Mouse (Mus musculus) midbrain, embryonic 14.5 days (tissue): ENCODE results near the gene Zmynd11. TPM values are rescaled to one million over a fixed set of nuclear protein-coding genes. Genes with fewer than 3 reads are reported as not detected.
"Not testable (repeated sequence)": the region's sequence is repeated elsewhere in the genome, so short reads cannot be mapped to it uniquely, and the experiment has no call there.

Experiments used
- ATAC-seq: fragments of 200-750 bp; cut with Nextera tagmentation; 2 replicates; pipeline ENCODE4 v1.8.0; 2017; ENCODE audit warnings: moderate number of reproducible peaks, moderate library complexity; ENCODE audit not compliant: low FRiP score, low TSS enrichment
- DNase-seq: peaks from one replicate; pipeline ENCODE4 v3.0.0-alpha.2; 2015
- H3K27ac ChIP-seq: fragments of 300-500 bp; sonication (generic); replicated peaks from 2 replicates; pipeline ENCODE4 v1.5.1; 2014; ENCODE audit warnings: mild to moderate bottlenecking, low read depth, low read length, moderate library complexity
- H3K27me3 ChIP-seq: fragments of 300-500 bp; sonication (generic); 2 replicates; pipeline ENCODE4 v1.6.1; 2014; ENCODE audit warnings: low read length, control low read depth, mixed read lengths; ENCODE audit not compliant: control insufficient read depth, insufficient read depth
- H3K36me3 ChIP-seq: fragments of 300-500 bp; sonication (generic); 2 replicates; pipeline ENCODE4 v1.6.1; 2014; ENCODE audit warnings: low read length, control low read depth; ENCODE audit not compliant: control insufficient read depth, insufficient read depth
- H3K4me1 ChIP-seq: fragments of 300-500 bp; sonication (generic); 2 replicates; pipeline ENCODE4 v1.6.1; 2014; ENCODE audit warnings: mild to moderate bottlenecking, antibody characterized with exemption, low read length, control low read depth; ENCODE audit not compliant: control insufficient read depth, insufficient read depth
- H3K4me2 ChIP-seq: fragments of 300-500 bp; sonication (generic); 2 replicates; pipeline ENCODE4 v1.6.1; 2014; ENCODE audit warnings: mild to moderate bottlenecking, low read length, moderate library complexity
- H3K4me3 ChIP-seq: fragments of 300-500 bp; sonication (generic); replicated peaks from 2 replicates; pipeline ENCODE4 v1.5.1; 2014; ENCODE audit warnings: low read depth, low read length
- H3K9ac ChIP-seq: fragments of 300-500 bp; sonication (generic); replicated peaks from 2 replicates; pipeline ENCODE4 v1.6.1; 2014; ENCODE audit warnings: mild to moderate bottlenecking, low read length, moderate library complexity
- H3K9me3 ChIP-seq: fragments of 300-500 bp; sonication (generic); 2 replicates; pipeline ENCODE4 v1.6.1; 2016; ENCODE audit warnings: low read length, control low read depth, mixed read lengths; ENCODE audit not compliant: control insufficient read depth
- WGBS: fragments of 180-500 bp; shearing (Covaris S2); extraction: QIAGEN DNeasy Blood & Tissue Kit; methylation state at CpG from one replicate; pipeline ENCODE4 v1.1.7; 2014; 5-methylcytosine and 5-hydroxymethylcytosine counted together
- polyA plus RNA-seq: library from polyadenylated mRNA; unstranded; fragments of >200 nt; fragmentation: Nextera tagmentation; extraction: Ambion mirVana; gene quantifications from 2 replicates; pipeline ENCODE4 v1.2.1, GENCODE M21; 2014

The Zmynd11 gene
- polyA plus RNA-seq, 1 experiment from 2014 or later: 198 TPM

- Histone ChIP-seq H3K4me2 (no peak overlapping the region), H3K27me3 (no peaks in the 10 kb centered on the region), H3K4me3 (no peak overlapping the region), H3K9me3 (no peaks in the 10 kb centered on the region), H3K9ac (no peak overlapping the region), H3K27ac (no peak overlapping the region), H3K36me3 (no peaks in the 10 kb centered on the region), H3K4me1 (no peaks in the 10 kb centered on the region)
- no peak for ATAC-seq
- WGBS: 65% methylated on average over 2 of the region's 2 CpGs
- DNase-seq: no peak
These were observed 26.9 kb downstream of the Zmynd11 start for GRCm38 (mm10) chr13:9738190-9738589.

GRCm38 (mm10) chr13:9737024-9737423, 28.1 kb downstream of the Zmynd11 start:
- Histone ChIP-seq H3K9ac (no peak overlapping the region), H3K4me1 (no peaks in the 10 kb centered on the region), H3K36me3 (peaks cover 3% of the 10 kb centered on the region; the same call in 1 of the 2 replicates), H3K27ac (no peak overlapping the region), H3K4me2 (no peak overlapping the region), H3K4me3 (no peak overlapping the region), H3K27me3 (no peaks in the 10 kb centered on the region), H3K9me3 (no peaks in the 10 kb centered on the region)
- ATAC-seq (no peak), DNase-seq (no peak)
- WGBS: 86% methylated on average over 5 of the region's 5 CpGs

- not testable (repeated sequence) for H3K27me3 ChIP-seq, H3K4me1 ChIP-seq, H3K27ac ChIP-seq, DNase-seq, H3K9ac ChIP-seq, H3K9me3 ChIP-seq, H3K36me3 ChIP-seq, H3K4me2 ChIP-seq, ATAC-seq, H3K4me3 ChIP-seq
- WGBS: 94% methylated on average over 4 of the region's 5 CpGs
These were observed 32.9 kb downstream of the Zmynd11 start for GRCm38 (mm10) chr13:9732262-9732661.

DNA sequence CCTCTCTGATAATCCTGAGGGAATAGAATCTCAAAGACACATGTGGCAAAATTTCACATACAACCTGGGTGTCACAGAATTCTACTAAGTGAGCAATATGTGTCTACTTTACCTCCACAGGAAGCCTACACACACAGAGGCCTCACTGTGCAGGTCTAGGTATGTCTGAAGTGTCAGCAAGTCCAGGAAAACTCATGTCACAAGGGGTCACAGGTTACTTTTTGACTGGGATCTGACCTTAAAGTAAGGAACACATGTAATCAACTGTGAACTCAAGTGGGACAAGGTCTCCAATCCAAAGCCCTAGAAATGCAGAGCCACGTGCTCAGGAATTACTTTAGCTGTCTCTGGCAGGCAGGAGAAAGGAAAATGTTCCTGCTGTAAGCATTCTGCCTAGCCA, 36.1 kb downstream of the Zmynd11 start:
- WGBS: 70% methylated on average over 1 of the region's 1 CpGs
- no peak overlapping the region for H3K27ac ChIP-seq
- H3K9me3 ChIP-seq: no peaks in the 10 kb centered on the region
- no peak overlapping the region for H3K9ac ChIP-seq
- DNase-seq (no peak), ATAC-seq (no peak)
- no peaks in the 10 kb centered on the region for H3K27me3 ChIP-seq
- no peak overlapping the region for H3K4me3 ChIP-seq
- H3K4me1 ChIP-seq: no peaks in the 10 kb centered on the region
- peaks cover 8% of the 10 kb centered on the region for H3K36me3 ChIP-seq
- no peak overlapping the region for H3K4me2 ChIP-seq

DNA sequence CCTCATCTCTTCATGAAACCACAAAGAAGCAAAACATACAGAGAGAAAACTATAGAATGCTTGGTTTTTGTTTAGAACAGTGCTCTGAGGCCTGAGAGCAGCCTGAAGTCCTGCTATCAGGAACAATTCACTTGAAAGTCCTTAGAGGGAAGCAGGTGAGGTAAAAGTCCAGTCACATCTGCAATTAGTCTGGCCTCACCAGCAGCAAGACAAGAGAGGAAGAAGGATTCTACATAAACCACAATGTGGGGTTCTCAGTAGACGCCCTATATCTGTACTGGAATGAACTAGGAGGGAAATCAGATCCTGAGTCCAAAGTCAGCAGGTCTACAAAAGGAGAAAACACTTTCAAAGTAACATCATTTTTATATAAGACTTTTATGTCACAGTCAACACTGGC, 49.9 kb downstream of the Zmynd11 start:
- Histone ChIP-seq H3K36me3 (peaks cover 18% of the 10 kb centered on the region), H3K4me1 (no peaks in the 10 kb centered on the region), H3K9ac (no peak overlapping the region), H3K4me2 (no peak overlapping the region), H3K4me3 (no peak overlapping the region), H3K27me3 (no peaks in the 10 kb centered on the region), H3K27ac (no peak overlapping the region), H3K9me3 (no peaks in the 10 kb centered on the region)
- no peak for ATAC-seq
- DNase-seq: no peak
- WGBS: 97% methylated on average over 1 of the region's 1 CpGs

DNA sequence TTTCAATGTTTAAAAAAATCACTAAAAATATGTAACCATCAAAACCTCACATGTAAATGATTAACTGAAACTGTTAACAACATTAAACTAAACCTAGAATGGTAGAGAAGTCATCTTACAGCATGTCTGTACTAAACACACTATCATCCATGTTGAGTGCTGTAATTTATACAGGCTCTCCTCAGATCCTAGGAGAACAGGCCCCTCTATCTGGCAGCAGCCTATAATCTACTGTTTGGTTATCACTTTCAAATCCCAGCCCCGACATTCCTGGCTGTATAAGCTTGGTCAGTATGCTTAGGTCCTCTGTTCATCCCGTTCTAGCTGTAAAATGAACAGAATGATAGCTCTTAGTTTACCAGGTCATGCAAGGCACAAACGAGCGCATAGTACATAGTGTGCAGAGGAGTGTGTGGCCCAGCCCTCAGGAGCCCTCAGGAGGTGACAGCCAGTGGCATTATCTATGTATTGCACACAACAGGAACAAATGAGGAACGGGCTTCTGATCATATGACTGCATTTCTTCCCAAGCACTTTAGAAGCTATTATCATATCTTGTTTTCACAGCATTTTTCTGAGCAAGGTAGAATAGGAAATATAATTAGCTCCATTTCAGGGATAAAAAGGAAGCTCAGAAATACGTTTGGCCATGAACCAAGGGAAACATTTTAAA, 51.5 kb downstream of the Zmynd11 start:
- Histone ChIP-seq H3K27ac (no peak overlapping the region), H3K36me3 (peaks cover 17% of the 10 kb centered on the region), H3K27me3 (no peaks in the 10 kb centered on the region), H3K4me1 (no peaks in the 10 kb centered on the region), H3K9ac (no peak overlapping the region), H3K4me3 (no peak overlapping the region), H3K9me3 (no peaks in the 10 kb centered on the region), H3K4me2 (no peak overlapping the region)
- DNase-seq (no peak), ATAC-seq (no peak)
- WGBS: 74% methylated on average over 6 of the region's 6 CpGs

GRCm38 (mm10) chr13:9712971-9713370, 52.2 kb downstream of the Zmynd11 start:
- H3K36me3 ChIP-seq: peaks cover 22% of the 10 kb centered on the region
- no peak overlapping the region for H3K9ac ChIP-seq
- H3K4me2 ChIP-seq: no peak overlapping the region
- H3K27me3 ChIP-seq: no peaks in the 10 kb centered on the region
- H3K4me3 ChIP-seq: no peak overlapping the region
- no peaks in the 10 kb centered on the region for H3K4me1 ChIP-seq
- DNase-seq (no peak), ATAC-seq (no peak)
- no peaks in the 10 kb centered on the region for H3K9me3 ChIP-seq
- H3K27ac ChIP-seq: no peak overlapping the region
- WGBS: 92% methylated on average over 3 of the region's 3 CpGs

- Histone ChIP-seq H3K36me3 (peaks cover 22% of the 10 kb centered on the region), H3K4me1 (no peaks in the 10 kb centered on the region), H3K9ac (no peak overlapping the region), H3K27ac (no peak overlapping the region), H3K27me3 (no peaks in the 10 kb centered on the region), H3K9me3 (no peaks in the 10 kb centered on the region), H3K4me3 (no peak overlapping the region), H3K4me2 (no peak overlapping the region)
- WGBS: 100% methylated on average over 1 of the region's 1 CpGs
- ATAC-seq (no peak), DNase-seq (no peak)
These were observed 52.7 kb downstream of the Zmynd11 start for GRCm38 (mm10) chr13:9712409-9712808.

DNA sequence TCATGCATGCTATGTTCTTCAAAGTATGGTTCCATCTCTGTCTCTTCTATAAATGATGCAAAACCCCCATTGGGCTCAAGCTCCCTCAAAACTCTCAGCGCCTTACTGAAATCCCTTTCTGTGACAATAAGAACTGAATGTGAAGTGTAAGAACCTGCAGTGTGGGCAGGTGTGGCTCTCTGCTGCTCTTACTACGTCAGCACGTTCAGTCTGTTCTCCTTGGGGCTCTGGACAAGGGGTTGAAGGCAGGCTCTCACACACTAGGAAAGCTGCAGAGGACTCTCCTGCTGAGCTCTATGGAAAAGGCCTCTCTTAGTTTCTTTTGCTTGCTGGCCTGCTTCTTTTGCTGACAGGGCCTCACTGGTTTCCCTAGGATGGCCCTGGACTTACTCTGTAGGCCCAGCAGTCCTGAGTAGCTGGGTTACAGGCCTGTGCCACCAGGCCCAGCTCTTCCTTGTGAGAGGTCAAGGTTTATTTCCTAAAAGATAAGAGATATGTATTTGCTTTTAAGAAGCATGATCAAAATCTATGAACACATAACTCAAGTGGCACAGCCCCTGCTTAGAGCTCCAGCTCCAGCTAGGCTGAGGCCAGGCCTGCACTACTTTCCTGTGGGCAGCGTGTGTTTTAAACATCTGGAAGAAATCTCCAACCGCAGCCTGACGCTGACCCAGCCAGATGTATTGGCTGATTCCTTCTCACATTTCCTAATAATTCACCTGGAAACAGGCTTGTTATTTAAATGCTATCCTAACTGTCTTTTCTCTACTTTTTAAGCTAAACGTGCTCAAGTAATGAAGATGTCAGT, 56.5 kb downstream of the Zmynd11 start:
- H3K4me1 ChIP-seq: no peaks in the 10 kb centered on the region
- no peak overlapping the region for H3K9ac ChIP-seq
- H3K4me3 ChIP-seq: no peak overlapping the region
- H3K36me3 ChIP-seq: peaks cover 7% of the 10 kb centered on the region; the same call in 1 of the 2 replicates
- 92% methylated on average over 7 of the region's 7 CpGs for WGBS
- no peak overlapping the region for H3K27ac ChIP-seq
- DNase-seq: no peak
- no peaks in the 10 kb centered on the region for H3K27me3 ChIP-seq
- no peaks in the 10 kb centered on the region for H3K9me3 ChIP-seq
- no peak overlapping the region for H3K4me2 ChIP-seq
- no peak for ATAC-seq
